Mouse (Mus musculus) hematopoietic stem cell, adult 5-6 weeks (primary cell): ENCODE measurements at regions not wholly inside any gene's neighbourhood (a gene's known extent, or its start where the extent isn't known, plus 50 kb on each side); places are given as distances from the start of the nearest gene placed in this dataset.
A peak's percentile ranks its signal among the peaks of the same experiment; 100 is the strongest.
"Not testable (repeated sequence)": the region's sequence is repeated elsewhere in the genome, so short reads cannot be mapped to it uniquely, and the experiment has no call there.

Experiments
- ATAC-seq, 2 experiments: fragments of 125-278 bp in 1 of 2; replicated peaks in 1 of 2; 2 replicates each; pipeline ENCODE4 v1.8.0; 2016 to 2017; ENCODE audit warnings: inconsistent platforms in 2 of 2, mild to moderate bottlenecking in 2 of 2, moderate number of reproducible peaks in 2 of 2, low read depth in 1 of 2, moderate TSS enrichment in 1 of 2; ENCODE audit not compliant: low FRiP score in 2 of 2, poor library complexity in 2 of 2, severe bottlenecking in 2 of 2, insufficient read depth in 1 of 2, low TSS enrichment in 1 of 2

DNA sequence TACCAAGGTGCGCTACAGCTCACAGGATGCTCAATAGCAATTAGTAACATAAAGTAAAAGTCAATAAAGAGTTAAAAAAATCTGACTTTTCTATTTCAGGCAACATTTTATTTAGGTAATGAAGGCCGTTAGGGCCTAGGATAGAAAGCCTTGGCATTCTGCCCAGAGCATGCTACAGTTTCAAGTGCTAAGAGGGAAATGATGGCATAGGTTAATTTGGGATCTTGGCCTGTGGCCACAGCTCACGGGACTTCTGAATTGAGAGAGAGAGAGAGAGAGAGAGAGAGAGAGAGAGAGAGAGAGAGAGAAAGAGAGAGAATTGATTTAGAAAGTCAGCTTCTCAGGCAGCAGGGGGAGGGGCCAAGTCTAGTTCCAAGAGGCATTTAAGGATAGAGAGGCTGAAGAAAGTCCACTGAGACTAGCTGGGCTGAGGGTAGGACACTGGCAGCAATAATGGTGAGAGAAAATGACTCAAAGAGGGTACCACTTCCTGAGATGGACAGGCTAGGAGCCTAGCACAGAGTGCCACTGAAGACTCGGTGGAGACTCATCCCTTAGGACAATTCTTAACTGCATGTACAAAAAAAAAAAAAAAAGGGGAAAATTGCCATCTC is 52.6 kb upstream of the Klf14 start:
- ATAC-seq, result peak; percentile 42 to 48; a peak in 2 of 4 replicates

DNA sequence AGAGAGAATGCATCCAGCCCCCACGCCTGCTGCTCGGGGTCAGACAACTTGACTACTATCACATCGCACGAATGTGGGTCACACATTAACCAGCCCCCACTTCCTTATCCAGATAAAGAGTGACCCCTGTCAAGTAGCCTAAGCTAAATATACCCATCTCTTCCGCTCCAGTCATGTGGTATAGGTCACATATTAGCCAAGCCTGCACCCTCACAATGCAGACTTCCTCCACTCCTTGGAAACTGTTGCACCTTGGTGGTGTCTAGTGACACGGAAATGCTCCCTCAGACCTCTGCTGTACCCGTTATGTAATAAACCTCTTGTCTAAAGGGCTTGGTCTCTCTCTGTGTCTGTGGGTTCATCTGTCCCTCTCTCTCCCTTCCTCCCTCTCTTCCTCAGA is 57.7 kb upstream of the Klf14 start:
- ATAC-seq, result no peak

GRCm38 (mm10) chr6:31021776-31022175 is 62.9 kb upstream of the Klf14 start:
- ATAC-seq, result no peak

GRCm38 (mm10) chr6:31029777-31030176 is 70.9 kb upstream of the Klf14 start:
- no peak for ATAC-seq

DNA sequence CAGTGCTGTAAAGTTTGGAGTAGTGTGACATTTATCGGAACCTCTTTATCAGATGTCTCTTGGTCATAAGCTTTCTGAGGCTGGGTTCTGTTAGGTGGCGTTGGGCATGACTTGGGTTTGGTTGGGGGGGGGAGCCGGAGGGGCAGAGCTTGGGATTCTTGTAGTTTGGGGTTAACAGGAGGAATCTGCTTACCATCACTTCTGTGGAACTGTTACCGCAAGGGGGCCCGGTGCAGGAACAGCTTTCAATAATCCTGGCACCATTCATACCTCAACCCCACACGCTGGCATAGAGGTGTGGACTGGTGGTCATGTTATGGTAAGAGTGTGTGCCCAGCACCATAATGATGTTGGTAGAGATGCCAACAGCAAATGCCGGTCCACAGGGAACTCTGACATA is 72.1 kb upstream of the Klf14 start:
- no peak for ATAC-seq

DNA sequence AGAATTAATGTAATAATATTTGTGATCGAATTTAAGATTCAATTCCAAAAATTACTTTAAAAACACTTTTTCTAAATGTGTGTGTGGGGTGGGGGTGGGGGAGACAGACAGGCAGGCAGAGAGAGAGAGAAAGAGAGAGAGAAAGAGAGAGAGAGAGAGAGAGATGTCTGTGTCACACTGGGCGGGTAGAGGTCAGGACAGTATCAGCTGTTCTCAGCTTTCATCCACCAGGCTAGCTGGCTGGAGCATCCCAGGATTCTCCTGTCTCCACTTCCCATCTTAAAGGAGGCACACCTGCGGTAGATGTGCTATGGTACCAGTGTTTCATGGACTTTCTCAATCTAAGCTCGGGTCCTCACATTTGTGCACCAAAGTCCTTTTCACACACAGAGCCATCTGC is 73.3 kb upstream of the Klf14 start:
- ATAC-seq, result no peak

DNA sequence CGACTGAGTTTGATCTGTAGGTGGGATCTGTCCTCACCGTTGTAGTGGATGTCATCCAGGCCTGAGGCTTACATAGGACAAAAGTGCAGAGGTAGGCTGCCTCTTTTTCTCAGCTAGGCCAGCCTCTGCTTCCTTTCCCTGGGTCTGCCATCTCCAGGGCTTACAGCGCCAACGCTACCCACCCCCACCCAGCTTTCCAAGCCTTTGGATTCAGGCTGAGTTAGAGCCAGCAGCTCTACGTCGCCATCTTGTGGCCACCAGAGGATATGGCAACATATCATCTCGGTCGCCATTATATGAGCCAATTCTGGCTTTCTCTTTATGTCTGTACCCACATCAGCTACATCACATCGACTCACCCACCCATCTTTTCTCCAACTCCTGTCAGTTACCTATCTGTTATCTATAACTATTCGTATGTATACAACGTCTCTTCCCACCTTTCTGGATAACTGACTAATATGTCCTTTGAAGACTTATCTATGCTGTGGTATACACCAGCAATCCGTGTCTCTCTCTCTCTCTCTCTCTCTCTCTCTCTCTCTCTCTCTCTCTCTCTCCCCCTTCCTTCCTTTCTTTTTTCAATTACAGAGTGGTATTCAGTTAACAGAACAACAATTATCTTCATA is 74.2 kb upstream of the Klf14 start:
- ATAC-seq, result peak; percentile 76 to 86

DNA sequence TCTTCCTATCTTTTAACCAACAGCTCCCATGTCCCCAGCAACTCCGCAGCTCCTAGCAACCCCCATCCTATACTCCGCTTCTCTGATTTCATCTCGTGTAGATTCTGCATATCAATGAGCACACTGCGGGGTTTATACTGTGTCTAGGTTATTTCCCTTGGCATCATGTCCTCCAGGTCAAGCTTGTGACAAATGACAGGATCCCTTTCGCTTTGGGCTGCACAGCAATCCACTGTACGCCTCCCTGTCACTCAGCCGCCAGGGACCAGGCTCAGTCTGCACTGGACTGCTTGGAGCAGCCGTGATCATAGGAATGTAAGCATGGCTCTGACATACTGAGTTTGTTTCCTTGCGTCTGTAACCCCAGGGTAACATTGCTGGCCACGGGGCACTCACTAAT is 75.9 kb upstream of the Klf14 start:
- no peak for ATAC-seq

- ATAC-seq, result no peak
These were observed 79.0 kb upstream of the Klf14 start for GRCm38 (mm10) chr6:31037801-31038395.

- not testable (repeated sequence) for ATAC-seq
These were observed 79.6 kb upstream of the Klf14 start for GRCm38 (mm10) chr6:31038445-31038844.

DNA sequence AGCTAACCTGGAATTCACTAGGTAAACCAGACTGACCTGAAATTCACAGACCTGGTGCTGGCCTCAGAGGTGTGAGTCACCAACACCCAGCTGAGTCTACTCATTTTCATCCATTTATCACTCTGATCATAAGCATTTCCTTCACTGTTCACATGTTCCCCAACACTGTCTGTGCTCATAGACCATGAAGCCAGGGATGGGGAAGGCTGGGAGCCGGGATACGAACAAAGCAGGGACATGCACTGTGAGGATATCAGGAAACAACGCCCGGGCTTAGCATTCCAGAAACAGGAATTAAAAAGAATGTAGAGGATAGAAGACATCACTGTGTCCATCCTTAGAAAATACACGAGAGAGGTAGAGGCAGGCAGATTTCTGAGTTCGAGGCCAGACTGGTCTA is 80.6 kb upstream of the Klf14 start:
- ATAC-seq, result no peak

- no peak for ATAC-seq
These were observed 81.9 kb upstream of the Klf14 start for GRCm38 (mm10) chr6:31040783-31041182.

DNA sequence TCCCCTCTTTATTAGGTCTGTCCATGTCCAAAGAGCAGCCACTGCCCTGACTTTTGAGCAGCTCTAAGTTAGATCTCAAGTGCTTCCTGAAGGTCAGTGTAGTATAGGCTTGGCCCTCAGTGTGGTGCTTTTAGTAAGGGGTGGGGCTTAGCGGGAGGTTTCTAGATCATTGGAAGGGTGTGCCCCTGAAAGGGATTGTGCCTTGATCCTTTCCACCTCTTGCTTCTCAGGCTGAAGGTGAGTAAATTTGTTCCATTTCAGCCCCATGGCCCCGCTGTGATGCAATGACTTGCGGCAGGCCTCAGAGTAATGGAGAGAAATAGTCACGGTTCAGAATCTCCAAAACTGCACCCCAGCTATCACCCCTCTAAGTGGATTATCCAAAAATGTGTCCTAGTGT is 84.5 kb upstream of the Klf14 start:
- no peak for ATAC-seq

- no peak for ATAC-seq
These were observed 85.0 kb upstream of the Klf14 start for GRCm38 (mm10) chr6:31043919-31044318.

GRCm38 (mm10) chr6:31046197-31046596 is 87.3 kb upstream of the Klf14 start:
- no peak for ATAC-seq

- ATAC-seq, result no peak
These were observed 90.2 kb upstream of the Klf14 start for GRCm38 (mm10) chr6:31048920-31049576.

- ATAC-seq, result no peak
These were observed 92.0 kb upstream of the Klf14 start for GRCm38 (mm10) chr6:31050831-31051230.

- ATAC-seq, result no peak
These were observed 92.9 kb upstream of the Klf14 start for GRCm38 (mm10) chr6:31051771-31052170.
